Mouse (Mus musculus) common myeloid progenitor, adult 5-6 weeks (primary cell): ENCODE measurements around the gene Sdc4. TPM values are rescaled to one million over a fixed set of nuclear protein-coding genes. Genes with fewer than 3 reads are reported as not detected.

Experiments used
- ATAC-seq: replicated peaks from 2 replicates; pipeline ENCODE4 v1.8.0; 2016; ENCODE audit warnings: low read depth, mild to moderate bottlenecking, moderate TSS enrichment, inconsistent platforms; ENCODE audit not compliant: poor library complexity, severe bottlenecking
- total RNA-seq: library from RNA; stranded (forward); fragments of 200-1000, 187-1606 nt; gene quantifications from 2 replicates; pipeline ENCODE4 v1.2.3, GENCODE M21; 2017

The Sdc4 gene
- total RNA-seq, 1 experiment from 2014 or later: 0.05 TPM

- no peak for ATAC-seq
Measured at GRCm38 (mm10) chr2:164452000-164452676, 8.5 kb upstream of the Sdc4 start.

DNA sequence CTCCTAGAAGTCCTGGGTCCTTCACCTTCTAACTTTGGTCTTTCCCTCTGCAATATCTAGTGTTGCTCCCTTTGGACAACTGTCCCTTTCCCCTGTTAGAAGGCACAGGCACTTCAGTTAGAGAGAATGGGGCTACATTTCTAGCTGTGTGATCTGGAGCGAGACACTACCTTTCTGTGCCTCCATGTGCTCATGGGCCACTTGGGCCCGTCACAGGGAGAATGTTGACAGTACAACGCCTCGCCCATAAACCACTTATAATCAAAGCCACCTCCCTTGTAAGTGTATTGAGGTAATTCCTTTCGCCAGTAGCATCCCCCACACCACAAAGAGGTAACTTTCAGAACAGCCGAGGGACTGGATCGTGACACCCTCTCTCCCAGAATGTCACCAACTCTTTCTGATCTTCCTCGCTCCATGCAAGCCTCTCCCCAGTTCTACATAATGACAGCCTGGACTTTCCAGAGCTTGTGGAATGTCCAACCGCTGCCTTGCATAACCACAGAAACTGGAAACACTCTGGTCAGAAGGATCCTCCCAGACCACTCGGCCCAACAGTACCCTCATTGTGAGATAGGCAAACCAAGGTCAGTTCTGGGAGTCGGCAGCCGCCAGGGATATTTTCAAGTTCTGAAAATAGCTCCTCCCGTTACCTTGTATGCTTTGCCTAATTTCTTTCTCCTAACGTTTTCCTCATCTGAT is 5.8 kb upstream of the Sdc4 start:
- ATAC-seq: no peak

- no peak for ATAC-seq
Measured at GRCm38 (mm10) chr2:164448921-164449320, 5.2 kb upstream of the Sdc4 start.

GRCm38 (mm10) chr2:164448140-164448539 is 4.5 kb upstream of the Sdc4 start:
- no peak for ATAC-seq

DNA sequence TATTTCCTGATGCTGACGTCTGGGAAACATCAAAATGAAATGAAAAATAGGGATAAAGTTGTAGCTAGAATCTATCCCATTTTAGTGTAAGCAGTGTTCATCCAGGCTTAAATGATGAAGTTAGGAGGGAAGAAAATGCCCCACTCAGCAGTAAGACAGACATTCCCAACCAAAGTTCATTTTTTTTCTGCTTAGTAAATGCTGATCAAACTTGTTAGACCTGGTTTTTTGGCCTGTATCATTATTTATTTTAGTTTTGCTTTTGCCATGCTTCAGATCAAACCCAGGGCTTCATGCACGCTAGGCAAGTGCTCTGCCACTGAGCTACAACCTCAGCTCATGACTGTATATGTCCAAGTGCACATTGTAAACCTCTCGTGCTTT is 2.4 kb upstream of the Sdc4 start:
- ATAC-seq: no peak

DNA sequence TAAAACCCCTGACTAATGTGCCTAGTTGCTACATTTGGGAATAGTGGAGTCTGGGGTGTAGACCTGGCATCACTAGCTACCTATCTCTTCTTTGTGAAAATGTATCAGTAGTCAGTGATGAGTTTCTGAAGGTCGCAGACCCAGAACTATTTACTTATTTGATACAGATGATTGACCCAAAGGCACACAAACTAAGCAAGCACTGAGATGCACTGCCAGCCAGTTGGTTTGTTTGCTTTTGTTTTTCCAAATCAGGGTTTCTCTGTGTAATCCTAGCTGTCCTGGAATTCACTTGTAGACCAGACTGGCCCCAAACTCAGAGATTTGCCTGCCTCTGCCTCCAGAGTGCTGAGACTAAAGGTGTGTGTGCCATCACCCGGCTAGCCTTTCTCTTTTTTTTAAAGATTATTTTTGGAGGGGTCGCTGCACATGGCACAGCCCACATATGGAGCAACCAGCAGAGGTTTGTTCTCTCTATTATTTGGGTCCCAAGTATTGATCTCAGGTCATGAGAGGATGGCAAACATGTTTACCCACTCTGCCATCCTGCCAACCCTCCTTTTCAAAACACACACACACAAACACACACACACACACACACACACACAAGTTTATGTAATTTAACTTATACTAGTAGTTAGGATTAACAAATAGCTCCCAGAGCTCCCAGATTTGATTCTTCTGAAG is 1.9 kb upstream of the Sdc4 start:
- no peak for ATAC-seq

DNA sequence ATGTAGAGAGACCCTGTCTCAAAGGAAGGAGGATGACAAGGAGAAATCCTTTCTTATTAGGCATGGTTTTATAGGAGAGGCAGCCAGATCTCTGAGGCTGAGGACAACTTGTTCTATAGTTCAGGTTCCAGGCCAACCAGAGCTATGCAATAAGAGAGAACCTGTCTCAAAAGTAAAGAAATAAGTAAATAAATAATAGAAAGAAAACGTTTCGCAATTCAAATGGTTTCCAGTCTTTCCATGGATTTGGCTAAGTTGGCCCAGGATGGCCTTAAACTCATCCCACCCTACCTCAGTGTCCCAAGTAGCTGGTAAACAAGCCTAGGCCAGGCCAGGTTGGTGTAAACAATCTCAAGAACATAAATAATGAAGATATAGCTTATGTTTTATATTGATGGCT is 1.0 kb upstream of the Sdc4 start:
- ATAC-seq: no peak

GRCm38 (mm10) chr2:164443051-164443437 is 643 bp downstream of the Sdc4 start:
- ATAC-seq: 0 out of 2 replicates have a peak, but pooled peaks have one; percentile 19

DNA sequence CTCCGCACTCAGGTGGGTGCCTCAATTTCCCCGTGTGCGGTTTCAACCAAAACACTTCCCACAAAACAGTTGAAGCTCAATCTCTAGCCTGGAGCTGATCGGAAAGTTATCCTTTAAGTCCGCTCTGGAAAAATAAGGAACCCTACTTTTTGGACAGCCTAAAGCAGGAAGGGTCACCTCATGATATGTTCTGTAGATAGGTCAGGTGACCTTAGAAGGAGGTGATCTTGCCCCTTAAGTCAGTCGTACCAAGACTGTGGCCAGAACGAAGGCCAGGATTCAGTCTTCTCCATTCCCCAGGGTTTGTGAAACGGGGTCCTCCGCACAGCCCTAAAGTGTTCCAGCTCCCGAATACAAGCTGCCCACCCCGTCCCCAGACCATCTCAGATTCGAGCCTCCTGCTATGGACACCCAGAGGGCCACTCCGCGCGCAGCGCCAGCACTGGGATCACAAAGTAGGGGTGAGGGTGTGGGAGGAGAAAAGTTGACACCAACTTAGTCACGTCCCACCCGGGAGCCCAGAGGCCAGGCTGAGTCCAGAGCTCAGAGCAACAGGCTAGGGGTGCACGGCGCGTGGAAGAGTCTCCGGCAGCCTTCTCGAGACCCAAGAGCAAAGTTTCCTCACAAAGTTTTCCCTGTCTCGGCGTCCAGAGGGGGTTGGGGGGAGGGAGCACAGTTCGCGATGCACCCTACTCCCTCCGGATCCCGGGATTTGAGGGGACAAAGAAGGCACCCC is 1.2 kb downstream of the Sdc4 start:
- ATAC-seq: no peak

DNA sequence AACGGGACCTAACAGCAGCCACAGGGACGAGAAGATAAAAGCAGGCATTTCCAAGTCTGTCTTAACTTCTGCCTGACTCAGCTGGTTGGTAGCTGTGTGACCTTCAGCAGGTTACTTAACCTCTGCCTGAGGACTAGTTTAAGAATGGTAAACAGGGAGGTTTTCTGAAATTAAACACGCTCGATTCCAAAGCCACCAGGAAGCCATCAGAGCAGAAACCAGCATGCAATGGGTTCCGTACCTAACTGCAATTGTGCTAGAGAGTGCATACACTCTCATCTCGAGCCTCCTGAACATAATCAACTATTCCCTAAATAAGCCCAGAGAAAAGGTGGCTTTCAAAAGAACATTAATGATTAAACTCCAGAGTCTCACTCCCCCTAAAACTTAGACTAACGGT is 2.0 kb downstream of the Sdc4 start:
- ATAC-seq: no peak

DNA sequence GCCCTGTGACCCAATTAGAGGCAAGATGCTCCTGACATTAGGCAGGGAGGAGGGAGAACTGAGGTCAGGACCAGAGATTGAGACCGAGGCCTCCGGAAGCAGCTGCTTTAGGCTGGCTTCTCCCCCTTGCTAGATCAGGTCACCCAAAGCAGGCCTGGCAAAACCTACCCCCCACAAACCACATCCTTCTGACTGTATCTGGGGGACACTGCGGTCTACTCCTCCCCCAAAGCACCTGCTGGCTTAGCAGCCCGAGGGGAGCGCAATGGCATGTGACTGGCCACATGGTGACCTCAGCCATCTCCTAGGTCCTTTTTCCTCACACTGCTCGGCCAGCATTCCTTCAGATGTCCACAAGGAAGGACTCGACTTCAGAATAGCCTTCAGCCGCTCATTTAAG is 2.5 kb downstream of the Sdc4 start:
- peak; percentile 92 for ATAC-seq

GRCm38 (mm10) chr2:164440314-164440713 is 3.4 kb downstream of the Sdc4 start:
- ATAC-seq: no peak

DNA sequence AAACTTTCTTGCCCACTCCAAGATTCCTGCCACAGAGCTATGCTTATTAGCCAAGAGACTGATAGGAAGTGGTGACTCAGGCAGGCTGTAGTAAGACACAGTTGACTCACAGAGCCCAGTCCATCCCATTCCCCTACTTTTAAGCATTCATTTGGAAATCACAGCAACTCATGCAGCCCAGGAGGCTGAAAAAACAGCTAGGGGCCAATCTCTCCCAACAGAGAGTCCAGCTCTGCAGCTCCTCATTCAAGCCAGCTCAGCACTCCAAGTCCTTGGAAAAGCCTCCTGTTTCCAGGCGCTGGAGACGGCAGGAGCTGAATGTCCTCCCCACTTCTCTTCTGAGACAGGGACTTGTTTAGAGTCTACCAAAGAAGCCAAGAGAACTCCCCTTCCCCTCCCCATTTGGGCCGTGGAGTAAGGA is 4.7 kb downstream of the Sdc4 start:
- no peak for ATAC-seq

DNA sequence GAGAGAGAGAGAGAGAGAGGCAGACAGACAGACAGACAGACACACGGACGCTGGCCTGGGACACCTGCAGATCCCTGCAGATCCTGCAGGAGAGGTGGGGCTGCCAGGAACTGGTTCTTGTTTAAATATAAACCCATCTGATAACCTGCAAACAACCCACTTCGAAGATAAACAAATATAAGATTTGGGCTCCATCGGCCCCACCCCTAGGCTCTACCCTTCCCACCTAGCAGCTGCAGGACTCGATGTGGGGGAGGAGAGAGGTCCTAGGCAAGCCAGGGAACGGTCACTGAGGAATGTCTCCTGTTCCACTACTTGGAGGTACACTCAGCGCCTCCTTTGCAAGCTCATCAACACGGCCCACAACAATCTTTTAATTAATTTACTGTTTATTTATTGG is 5.4 kb downstream of the Sdc4 start:
- ATAC-seq: no peak

DNA sequence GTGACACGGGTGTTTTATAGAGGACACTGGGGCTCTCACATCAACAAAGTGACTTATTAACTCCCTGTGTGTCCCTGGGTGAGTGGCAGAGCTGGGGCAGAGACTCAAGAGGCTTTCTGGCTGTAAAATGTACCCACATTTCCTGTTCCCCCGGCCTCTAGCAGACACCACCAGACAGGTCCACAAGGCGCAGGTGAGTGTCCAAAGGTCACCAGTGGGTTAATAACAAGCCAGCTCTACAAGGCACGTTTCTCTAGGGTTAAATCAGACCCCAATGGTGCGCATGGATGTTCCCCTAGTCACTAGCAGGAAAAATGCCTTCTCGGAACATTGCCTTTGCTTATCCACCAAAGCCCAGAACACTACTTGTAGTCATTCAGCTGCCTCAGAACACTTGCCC is 6.0 kb downstream of the Sdc4 start:
- no peak for ATAC-seq

GRCm38 (mm10) chr2:164436961-164437360 is 6.7 kb downstream of the Sdc4 start:
- no peak for ATAC-seq

GRCm38 (mm10) chr2:164436215-164436913 is 7.3 kb downstream of the Sdc4 start:
- no peak for ATAC-seq

GRCm38 (mm10) chr2:164435216-164436090 is 8.2 kb downstream of the Sdc4 start:
- ATAC-seq: no peak

GRCm38 (mm10) chr2:164434681-164435080 is 9.0 kb downstream of the Sdc4 start:
- ATAC-seq: no peak
